ENCODE assay signal across 9 mouse cellular contexts in the genomic region with DNA sequence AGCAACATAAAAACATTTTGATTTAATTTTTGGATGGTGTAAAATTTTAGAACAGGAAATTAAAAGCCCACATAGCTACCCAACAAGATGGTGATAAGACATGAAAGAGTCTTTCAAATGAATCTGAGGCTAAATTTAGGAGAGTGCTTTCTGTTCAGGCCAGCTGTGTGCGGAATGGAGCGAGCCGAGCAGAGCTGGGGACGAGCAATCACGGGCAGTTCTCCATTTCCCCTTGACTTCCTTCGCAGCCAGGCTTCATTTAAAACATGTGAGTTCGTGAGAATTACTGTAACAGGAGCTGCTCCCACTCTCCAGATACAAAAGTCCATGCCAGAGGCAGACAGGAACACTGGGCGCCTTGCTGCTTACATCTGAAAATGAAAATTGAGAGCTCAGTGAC.
DNase-seq lines count a peak whose midpoint lies in the region.
"Had no signal": no experiment of that assay in that cellular context is flagged by ENCODE, and none has a peak within 500 bp of the region (broad histone marks: within the 10 kb centered on the region; RNA-seq: fewer than 3 reads in every experiment).

No protein-coding gene starts in this region.

- no peaks in the 10 kb centered on the region for H3K36me3 ChIP-seq in splenic B cell, adult 2 months (ENCODE audit: control insufficient read depth, insufficient read depth, low read length, poor library complexity, severe bottlenecking)
- H3K36me3 ChIP-seq: midbrain, embryonic 10.5 days had no signal

- DNase-seq in embryo, embryonic 10 days (ENCODE audit: low spot score): peak; percentile 24
- no peak for DNase-seq in embryo, embryonic 9.5 days (ENCODE audit: extremely low spot score)
- DNase-seq in thymus, postnatal 0 days (ENCODE audit: low spot score): peak; percentile 20
- no peak for DNase-seq in thymus, postnatal 10 days (ENCODE audit: low spot score in 2 of 2)
- DNase-seq in left cerebral cortex, postnatal 14 days (ENCODE audit: low spot score in 2 of 2): peak; percentile 53 to 71
- DNase-seq in splenic B cell, adult 2 months (ENCODE audit: low read depth, low spot score): peak; percentile 48
- no peak for DNase-seq in adrenal gland, postnatal 4 days (ENCODE audit: low spot score in 2 of 2)
- DNase-seq in adrenal gland, adult (ENCODE audit: inconsistent age in 2 of 2, low spot score in 1 of 2): no peak

- H3K27me3 ChIP-seq in splenic B cell, adult 2 months (ENCODE audit: control insufficient read depth, insufficient read depth, low read length, poor library complexity, severe bottlenecking): no peaks in the 10 kb centered on the region; the same call in 1 of the 2 replicates

- intact Hi-C loops in left cerebral cortex, postnatal 14 days (cut with DNase I): no loop called here

Comparison
In these comparisons a context has a peak if more than half of its experiments do, and no peak if none do; other contexts are left out.
1. DNase-seq: peak in embryo, embryonic 10 days (single experiment), thymus, postnatal 0 days (single experiment), left cerebral cortex, postnatal 14 days (2 of 2) and splenic B cell, adult 2 months (single experiment); none in embryo, embryonic 9.5 days (single experiment), thymus, postnatal 10 days (0 of 2), adrenal gland, postnatal 4 days (0 of 2) and adrenal gland, adult (0 of 2).